Mouse (Mus musculus) G1E (cell line): ENCODE measurements around the gene Flnc.

Source experiments
- CTCF ChIP-seq: IDR thresholded peaks from 2 replicates; pipeline ENCODE4 v1.5.1; 2012; ENCODE audit warnings: low read depth, low read length, inconsistent platforms, mixed read lengths
- GATA1 ChIP-seq: IDR thresholded peaks from 2 replicates; pipeline ENCODE4 v1.6.1; 2012; ENCODE audit warnings: borderline replicate concordance, low read length, inconsistent platforms, mixed read lengths
- TAL1 ChIP-seq: conservative IDR thresholded peaks from 2 replicates; pipeline ENCODE4 v1.6.1; 2012; ENCODE audit warnings: low read depth, low read length, inconsistent platforms, mixed read lengths

DNA sequence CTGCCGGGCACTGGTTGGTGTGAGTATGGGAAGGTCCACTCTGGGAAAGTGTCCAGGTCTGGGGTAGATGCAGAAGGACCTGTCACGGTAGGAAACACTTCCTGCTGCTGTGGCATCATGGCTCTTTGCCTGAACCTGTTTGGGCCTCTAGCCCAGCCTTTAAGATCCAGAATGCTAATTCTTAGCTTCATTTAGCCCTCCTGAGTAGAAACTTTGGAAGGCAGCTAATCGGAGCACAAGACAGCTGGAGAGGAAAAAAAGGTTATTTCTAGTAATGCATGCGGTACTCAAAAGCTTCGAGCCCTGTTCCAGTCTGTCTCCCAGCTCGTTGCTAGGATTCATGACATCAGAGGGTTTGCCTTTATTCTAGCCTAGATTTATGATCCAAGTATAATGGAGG, 26.6 kb upstream of the Flnc start:
- no peak for TF ChIP-seq CTCF
- no peak for TF ChIP-seq GATA1
- TF ChIP-seq TAL1, result no peak
